Mouse (Mus musculus): ENCODE measurements around the gene Arhgef3.
"Not testable (repeated sequence)": the region's sequence is repeated elsewhere in the genome, so short reads cannot be mapped to it uniquely, and the experiment has no call there.

Arhgef3 gene

GRCm38 (mm10) chr14:27187025-27187424 is 72.3 kb downstream of the Arhgef3 start:
- DNase-seq (ENCODE audit: low read depth, low spot score), result peak; percentile 67

- no peak for DNase-seq (ENCODE audit: low read depth, low spot score)
These were observed 73.2 kb downstream of the Arhgef3 start for GRCm38 (mm10) chr14:27187885-27188284.

- DNase-seq (ENCODE audit: low read depth, low spot score), result peak; percentile 53
These were observed 77.8 kb downstream of the Arhgef3 start for GRCm38 (mm10) chr14:27192450-27192849.

GRCm38 (mm10) chr14:27196980-27197379 is 82.3 kb downstream of the Arhgef3 start:
- no peak for DNase-seq (ENCODE audit: low read depth, low spot score)

- DNase-seq (ENCODE audit: low read depth, low spot score), result no peak
These were observed 83.9 kb downstream of the Arhgef3 start for GRCm38 (mm10) chr14:27198490-27199089.

GRCm38 (mm10) chr14:27199119-27199518 is 84.4 kb downstream of the Arhgef3 start:
- no peak for DNase-seq (ENCODE audit: low read depth, low spot score)

GRCm38 (mm10) chr14:27199870-27200269 is 85.2 kb downstream of the Arhgef3 start:
- DNase-seq (ENCODE audit: low read depth, low spot score), result no peak

GRCm38 (mm10) chr14:27200743-27201576 is 86.3 kb downstream of the Arhgef3 start:
- no peak for DNase-seq (ENCODE audit: low read depth, low spot score)

- no peak for DNase-seq (ENCODE audit: low read depth, low spot score)
These were observed 87.1 kb downstream of the Arhgef3 start for GRCm38 (mm10) chr14:27201824-27202223.

- no peak for DNase-seq (ENCODE audit: low read depth, low spot score)
These were observed 90.0 kb downstream of the Arhgef3 start for GRCm38 (mm10) chr14:27204704-27205103.

GRCm38 (mm10) chr14:27206443-27206842 is 91.7 kb downstream of the Arhgef3 start:
- DNase-seq (ENCODE audit: low read depth, low spot score), result no peak

GRCm38 (mm10) chr14:27209542-27209941 is 94.8 kb downstream of the Arhgef3 start:
- no peak for DNase-seq (ENCODE audit: low read depth, low spot score)

- not testable (repeated sequence) for DNase-seq (ENCODE audit: low read depth, low spot score)
These were observed 96.1 kb downstream of the Arhgef3 start for GRCm38 (mm10) chr14:27210801-27211200.

- no peak for DNase-seq (ENCODE audit: low read depth, low spot score)
These were observed 97.2 kb downstream of the Arhgef3 start for GRCm38 (mm10) chr14:27211743-27212445.

- DNase-seq (ENCODE audit: low read depth, low spot score), result no peak
These were observed 99.5 kb downstream of the Arhgef3 start for GRCm38 (mm10) chr14:27214232-27214631.

GRCm38 (mm10) chr14:27219668-27220067 is 105.0 kb downstream of the Arhgef3 start:
- no peak for DNase-seq (ENCODE audit: low read depth, low spot score)

- no peak for DNase-seq (ENCODE audit: low read depth, low spot score)
These were observed 105.6 kb downstream of the Arhgef3 start for GRCm38 (mm10) chr14:27220297-27220696.

GRCm38 (mm10) chr14:27224636-27225035 is 109.9 kb downstream of the Arhgef3 start:
- DNase-seq (ENCODE audit: low read depth, low spot score), result no peak

GRCm38 (mm10) chr14:27226288-27226687 is 111.6 kb downstream of the Arhgef3 start:
- no peak for DNase-seq (ENCODE audit: low read depth, low spot score)

GRCm38 (mm10) chr14:27228288-27228687 is 113.6 kb downstream of the Arhgef3 start:
- DNase-seq (ENCODE audit: low read depth, low spot score), result no peak

GRCm38 (mm10) chr14:27228941-27229371 is 114.3 kb downstream of the Arhgef3 start:
- no peak for DNase-seq (ENCODE audit: low read depth, low spot score)

GRCm38 (mm10) chr14:27229441-27230147 is 114.9 kb downstream of the Arhgef3 start:
- DNase-seq (ENCODE audit: low read depth, low spot score), result no peak

All from ES-CJ7 (cell line).